Mouse (Mus musculus) small intestine, adult 2 months (tissue): ENCODE results near the gene Clca2.

Source experiments
- CTCF ChIP-seq: fragments of 200-500 bp; IDR thresholded peaks from 2 replicates; pipeline ENCODE4 v1.5.1; 2012; ENCODE audit warnings: low read depth, mild to moderate bottlenecking, control low read depth, inconsistent platforms, low read length, moderate library complexity, mixed read lengths; ENCODE audit not compliant: insufficient replicate concordance, insufficient read length; ENCODE audit errors: extremely low read depth
- POLR2A ChIP-seq: fragments of 200-500 bp; IDR thresholded peaks from 2 replicates; pipeline ENCODE4 v1.6.1; 2012; ENCODE audit warnings: low read depth, mild to moderate bottlenecking, control low read depth, inconsistent platforms, low read length, moderate library complexity

DNA sequence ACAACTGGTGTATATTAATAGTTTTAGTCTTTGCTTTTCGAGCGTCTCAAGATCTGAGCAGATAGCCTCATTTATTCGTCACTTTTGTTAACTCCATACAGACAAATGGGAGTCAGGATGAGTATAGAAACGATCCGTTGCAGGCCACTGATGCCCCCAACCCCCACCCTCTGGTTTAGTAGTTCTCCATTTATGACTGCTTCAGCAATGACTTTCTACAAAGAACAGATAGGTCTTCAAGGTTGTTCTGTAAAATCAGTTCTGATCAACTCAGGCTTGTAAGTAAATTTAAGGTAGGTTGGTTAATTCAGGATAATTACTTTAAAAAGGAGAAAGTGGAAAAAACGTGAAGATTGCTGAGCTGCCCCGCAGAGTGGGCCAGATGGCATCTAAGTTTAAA is 20.2 kb upstream of the Clca2 start:
- TF ChIP-seq CTCF: no peak
- no peak for TF ChIP-seq POLR2A
